Mouse (Mus musculus): ENCODE measurements around the gene Gm11562.
"Not testable (repeated sequence)": the region's sequence is repeated elsewhere in the genome, so short reads cannot be mapped to it uniquely, and the experiment has no call there.

Gene Gm11562

DNA sequence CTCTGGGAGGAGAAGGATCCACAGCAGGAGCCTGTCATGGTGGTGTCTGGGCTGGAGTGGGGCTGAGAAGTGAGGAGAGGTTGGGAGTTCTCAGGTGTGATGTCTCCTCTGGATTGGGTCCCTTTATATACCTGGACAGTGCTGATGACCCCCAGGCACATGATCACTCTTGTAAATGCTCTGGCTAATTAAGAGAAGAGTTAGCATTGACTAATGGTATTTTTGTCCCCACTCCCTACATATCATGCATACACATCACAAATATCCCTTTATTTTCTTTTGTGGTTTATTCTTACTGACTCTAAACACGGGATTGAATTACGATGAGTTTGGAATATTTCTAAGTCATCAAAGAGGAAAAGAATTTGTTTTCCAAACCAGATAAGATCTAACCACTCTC is at the start of gene Gm11562:
TSS of gene Gm11562 (minus strand) at position 101 of the 400 bp plus-strand sequence.
- no peak for DNase-seq

DNA sequence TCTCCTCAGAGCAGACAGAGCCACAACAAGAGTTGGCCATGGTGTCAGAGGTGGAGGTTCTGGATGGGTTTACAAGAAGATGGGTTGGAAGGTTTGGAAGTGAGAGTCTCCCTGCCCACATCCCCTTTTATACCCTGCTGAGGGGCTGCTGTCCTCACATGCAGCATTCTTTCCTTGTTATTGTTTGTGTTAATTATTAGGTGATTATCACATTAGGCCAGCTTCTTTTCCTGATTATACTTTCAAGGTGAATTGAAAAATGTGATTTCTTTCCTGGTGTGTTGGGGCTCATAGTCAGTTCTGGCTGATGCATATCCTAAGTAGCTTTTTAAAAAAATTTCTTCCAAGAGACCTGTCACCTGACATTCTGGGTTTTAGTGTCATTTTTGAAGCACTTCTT is 45.6 kb upstream of the Gm11562 start, which contains the start of gene Krtap4-6:
TSS of gene Krtap4-6 (minus strand) at position 101 of the 400 bp plus-strand sequence.
- DNase-seq: no peak

DNA sequence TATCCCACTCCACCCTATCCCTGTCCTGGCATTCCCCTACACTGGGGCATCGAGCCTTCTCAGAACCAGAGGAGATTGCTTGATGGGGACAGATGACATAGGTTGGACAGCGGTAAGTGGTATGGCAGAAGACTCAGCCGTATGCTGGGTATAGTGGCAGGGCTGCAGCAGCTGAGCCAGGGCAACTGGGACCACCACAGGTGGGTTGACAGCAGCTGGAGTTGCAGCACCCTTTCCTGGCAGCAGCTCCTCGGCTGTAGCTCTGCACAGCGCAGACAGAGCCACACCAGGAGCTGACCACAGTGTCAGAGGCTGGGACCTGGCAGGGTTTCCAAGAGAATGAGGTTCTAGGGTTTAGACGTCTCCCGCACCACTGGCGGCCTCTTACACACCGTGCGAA is 42.6 kb upstream of the Gm11562 start:
- no peak for DNase-seq

DNA sequence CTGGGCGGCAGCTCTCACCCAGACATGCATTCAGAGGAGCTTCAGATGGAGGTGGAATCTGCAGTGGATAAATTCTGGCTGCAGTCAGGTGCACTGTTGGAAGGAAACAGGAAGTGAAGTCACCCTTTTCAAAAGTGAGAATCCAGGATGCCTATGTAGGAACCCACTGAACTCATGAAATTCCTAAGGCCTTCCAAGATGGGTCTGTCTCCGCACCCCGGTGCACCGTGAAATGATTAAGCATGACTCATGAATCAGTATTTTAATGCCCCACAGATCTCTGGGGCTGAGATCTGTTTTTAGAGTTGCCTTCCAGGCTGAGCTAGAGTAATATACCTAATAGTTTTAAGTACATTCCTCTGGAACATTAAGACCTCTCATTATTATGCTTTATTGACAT is 39.0 kb upstream of the Gm11562 start:
- no peak for DNase-seq

DNA sequence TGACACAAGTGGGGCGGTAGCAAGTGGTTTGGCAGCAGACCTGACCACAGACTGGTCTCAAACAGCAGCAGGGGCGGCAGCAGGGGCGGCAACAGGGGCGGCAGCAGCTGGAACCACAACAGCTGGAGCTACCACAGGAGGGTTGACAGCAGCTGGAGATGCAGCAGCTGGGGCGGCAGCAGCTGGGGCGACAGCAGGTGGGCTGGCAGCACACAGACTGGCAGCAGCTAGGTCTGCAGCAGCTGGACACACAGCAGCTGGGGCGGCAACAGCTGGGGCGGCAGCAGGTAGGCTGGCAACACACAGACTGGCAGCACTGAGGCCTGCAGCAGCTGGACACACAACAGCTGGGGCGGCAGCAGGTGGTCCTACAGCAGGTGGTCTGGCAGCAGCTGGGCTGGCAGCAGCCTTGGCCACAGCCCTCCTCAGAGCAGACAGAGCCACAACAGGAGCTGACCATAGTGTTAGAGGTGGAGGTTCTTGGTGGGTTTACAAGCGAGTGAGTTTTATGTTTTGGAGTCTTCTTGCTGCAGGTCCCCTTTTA is 38.3 kb upstream of the Gm11562 start, which contains the start of gene Gm11563:
TSS of gene Gm11563 (minus strand) at position 494 of the 544 bp plus-strand sequence.
- DNase-seq: not testable (repeated sequence)

DNA sequence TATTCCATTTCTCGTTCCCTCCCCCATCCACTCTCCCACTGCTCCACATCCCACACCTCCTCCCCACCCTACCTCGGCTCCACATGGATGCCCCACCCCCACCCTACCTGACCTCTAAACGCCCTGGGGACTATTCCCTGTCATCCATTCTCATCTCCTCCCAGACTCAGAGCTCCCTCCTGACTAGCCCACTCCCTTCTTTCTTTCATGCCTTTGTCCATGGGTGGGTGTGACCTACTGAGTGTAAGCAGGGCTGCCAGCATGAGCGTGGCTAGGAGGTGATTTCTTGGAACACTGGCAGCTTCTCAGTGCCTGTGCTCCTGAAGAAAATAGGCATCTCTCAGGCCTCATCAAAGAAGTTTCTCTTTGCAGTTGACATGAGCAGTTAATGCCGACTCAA is 36.8 kb upstream of the Gm11562 start:
- DNase-seq: no peak

DNA sequence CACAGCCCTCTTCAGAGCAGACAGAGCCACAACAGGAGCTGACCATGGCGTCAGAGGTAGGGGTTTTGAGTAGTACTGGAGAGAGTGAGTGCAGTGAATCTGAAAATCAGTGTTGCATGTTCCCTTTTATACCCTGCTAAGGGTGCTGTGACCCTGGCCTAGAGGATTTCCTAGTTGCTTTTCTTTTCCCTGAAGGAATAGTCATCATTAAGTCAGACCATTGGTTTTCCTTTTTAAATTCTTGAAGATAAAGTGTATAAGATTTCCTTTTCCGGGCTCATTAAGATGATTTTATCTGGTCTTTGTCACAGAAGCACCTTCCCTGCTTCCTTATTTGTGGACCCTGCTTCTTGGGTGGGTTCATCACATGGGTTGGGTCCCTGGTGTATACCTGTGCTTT is 29.9 kb upstream of the Gm11562 start, which contains the start of gene Gm11555:
TSS of gene Gm11555 (minus strand) at position 101 of the 400 bp plus-strand sequence.
- no peak for DNase-seq

DNA sequence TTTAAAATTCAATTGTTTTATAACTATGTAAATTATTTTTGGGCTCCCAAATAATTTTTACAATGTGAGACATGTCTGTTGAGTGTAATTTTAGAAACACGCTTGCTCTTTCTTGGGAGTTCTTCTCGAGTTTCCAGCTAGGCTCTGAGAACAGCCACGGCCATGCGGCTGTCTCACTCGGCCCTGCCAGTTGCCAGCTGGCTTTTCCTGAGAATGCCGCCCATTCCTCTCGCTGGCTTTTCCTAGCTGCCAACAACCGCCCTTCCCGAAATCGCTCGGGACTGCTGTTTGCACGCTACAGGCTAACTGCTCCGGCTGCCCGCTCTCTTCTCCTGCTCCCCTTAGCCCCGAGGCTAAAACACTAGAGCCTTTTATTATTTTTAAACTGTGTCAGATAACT is 26.2 kb upstream of the Gm11562 start:
- DNase-seq: no peak

DNA sequence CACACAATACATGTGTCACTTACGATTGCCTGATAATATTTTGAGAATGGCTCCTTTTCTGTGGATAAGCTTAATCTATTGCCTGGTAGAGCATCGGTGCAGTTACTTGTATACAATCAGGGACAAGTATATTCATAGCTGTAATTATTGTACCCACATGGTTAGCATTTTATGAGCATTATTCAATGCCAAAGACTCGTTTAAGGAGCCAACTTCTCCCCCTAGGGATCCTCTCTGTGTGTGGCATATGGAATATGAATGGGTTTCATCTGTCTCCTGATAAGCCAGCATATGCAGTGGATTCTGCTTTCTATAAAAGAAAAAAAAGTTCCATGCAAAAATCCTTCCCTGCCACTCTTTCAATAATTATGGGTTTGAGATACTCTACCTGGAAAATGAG is 24.1 kb upstream of the Gm11562 start:
- no peak for DNase-seq

DNA sequence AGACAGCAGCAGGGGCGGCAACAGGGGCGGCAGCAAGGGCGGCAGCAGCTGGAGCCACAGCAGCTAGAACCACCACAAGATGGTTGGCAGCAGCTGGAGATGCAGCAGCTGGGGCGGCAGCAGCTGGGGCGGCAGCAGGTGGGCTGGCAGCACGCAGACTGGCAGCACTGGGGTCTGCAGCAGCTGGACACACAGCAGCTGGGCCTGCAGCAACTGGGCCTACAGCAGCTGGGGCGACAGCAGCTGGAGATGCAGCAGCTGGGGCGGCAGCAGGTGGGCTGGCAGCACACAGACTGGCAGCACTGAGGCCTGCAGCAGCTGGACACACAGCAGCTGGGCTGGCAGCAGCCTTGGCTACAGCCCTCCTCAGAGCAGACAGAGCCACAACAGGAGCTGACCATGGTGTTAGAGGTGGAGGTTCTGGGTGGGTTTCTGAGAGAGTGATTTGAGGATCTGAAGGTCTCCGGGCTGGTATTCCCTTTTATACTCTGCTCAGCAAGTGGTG is 23.5 kb upstream of the Gm11562 start, which contains the start of gene Krtap4-7:
TSS of gene Krtap4-7 (minus strand) at position 455 of the 505 bp plus-strand sequence.
- DNase-seq: not testable (repeated sequence)

DNA sequence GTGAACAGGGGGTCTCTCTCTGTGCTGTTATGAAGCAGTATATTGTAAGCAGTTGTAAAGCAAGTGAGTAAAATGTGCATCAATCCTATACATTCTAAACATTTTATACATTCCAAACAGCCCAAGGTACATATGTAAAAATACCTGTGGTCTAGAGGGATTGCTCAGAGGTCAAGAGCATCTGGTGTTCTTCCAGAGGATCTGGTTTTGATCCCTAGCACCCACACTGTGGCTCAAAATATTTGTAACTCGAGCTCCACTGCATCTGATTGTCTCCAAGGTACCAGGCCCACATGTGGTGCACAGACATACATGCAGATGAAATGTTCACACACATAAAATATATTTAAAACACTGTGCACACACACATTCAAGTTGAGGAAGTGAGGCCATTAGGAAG is 20.7 kb upstream of the Gm11562 start:
- no peak for DNase-seq

DNA sequence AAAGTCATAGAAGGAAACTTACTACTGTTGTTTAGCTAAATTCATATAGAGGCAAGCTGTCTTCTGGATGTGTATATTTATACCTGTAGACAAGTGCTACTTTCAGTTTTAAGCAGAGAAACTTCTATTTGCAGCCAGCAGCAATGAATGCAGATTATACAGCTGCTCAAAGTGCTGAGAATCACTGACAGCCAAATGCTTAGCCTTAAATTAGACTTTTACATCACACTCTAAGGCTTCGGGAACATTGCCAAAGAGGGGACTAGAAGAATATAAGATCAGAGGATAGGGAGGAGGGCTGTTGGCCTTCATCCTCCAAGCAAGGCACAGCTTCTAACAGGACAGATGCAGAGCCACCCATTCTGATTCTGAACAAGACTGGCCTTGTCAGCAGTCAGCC is 16.9 kb upstream of the Gm11562 start:
- no peak for DNase-seq

DNA sequence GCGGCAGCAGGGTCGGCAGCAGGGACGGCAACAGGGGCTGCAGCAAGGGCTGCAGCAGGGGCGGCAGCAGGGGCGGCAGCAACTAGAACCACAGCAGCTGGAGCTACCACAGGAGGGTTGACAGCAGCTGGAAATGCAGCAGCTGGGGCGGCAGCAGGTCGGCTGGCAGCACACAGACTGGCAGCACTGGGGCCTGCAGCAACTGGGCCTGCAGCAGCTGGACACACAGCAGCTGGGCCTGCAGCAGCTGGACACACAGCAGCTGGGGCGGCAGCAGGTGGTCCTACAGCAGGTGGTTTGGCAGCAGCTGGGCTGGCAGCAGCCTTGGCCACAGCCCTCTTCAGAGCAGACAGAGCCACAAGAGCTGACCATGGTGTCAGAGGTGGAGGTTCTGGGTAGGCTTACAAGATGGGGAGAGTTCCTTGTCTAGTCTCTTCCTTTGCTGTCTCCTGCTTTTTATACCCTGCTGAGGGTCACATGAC is 14.5 kb upstream of the Gm11562 start, which contains the start of gene Krtap4-2:
TSS of gene Krtap4-2 (minus strand) at position 432 of the 482 bp plus-strand sequence.
- DNase-seq: no peak

DNA sequence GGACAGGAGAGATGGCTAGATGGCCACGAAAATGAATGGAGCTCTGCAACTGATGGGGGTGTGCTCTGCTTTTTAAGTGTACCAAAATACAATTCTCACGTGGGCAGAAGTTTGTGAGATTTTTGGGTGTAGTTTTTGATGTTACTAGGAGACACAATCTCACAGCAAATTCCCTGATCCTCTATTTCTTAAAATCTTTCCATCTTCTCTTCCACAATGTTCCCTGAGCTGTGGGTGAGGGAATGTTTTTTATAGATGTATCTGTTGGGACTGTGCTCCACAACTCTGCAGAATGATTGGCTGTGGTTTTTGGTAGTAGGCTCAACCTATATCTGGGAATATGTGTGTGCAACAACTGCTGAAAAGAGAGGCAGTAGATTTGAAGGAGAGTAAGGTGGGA is 13.1 kb upstream of the Gm11562 start:
- no peak for DNase-seq

DNA sequence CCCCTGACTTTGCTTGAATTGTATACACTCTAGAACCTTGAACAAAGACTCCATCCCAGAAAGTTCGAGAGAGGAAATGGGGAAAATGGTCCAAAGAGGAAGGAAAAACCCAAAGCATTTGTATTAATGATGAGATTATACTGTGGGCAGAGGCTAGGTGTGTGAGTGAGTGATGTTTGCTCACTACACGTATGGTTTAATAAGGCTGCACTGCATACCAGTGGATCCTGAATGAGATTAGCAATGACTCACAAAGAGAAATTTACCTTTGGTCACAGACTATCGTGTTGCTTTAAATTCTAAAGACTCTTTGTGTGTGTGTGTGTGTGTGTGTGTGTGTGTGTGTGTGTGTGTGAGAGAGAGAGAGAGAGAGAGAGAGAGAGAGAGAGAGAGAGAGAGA is 10.7 kb upstream of the Gm11562 start:
- no peak for DNase-seq

DNA sequence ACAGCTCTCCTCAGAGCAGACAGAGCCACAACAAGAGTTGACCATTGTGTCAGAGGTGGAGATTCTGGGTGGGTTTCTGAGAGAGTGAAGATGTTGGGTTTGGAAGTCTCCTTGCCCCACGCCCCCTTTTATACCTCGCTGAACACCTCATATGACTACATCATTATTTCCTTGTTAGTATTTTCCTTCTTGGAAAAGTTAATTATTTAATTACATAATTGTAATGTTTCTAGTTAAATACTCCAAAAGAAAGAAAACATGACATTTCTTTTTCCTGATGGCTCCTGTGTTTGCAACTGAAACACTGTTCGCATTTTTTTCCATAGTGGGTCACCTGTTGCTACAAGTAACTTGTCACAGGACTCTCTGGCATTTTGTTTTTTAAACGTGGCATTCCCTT is 7.9 kb upstream of the Gm11562 start, which contains the start of gene Krtap4-1:
TSS of gene Krtap4-1 (minus strand) at position 101 of the 400 bp plus-strand sequence.
- DNase-seq: no peak

DNA sequence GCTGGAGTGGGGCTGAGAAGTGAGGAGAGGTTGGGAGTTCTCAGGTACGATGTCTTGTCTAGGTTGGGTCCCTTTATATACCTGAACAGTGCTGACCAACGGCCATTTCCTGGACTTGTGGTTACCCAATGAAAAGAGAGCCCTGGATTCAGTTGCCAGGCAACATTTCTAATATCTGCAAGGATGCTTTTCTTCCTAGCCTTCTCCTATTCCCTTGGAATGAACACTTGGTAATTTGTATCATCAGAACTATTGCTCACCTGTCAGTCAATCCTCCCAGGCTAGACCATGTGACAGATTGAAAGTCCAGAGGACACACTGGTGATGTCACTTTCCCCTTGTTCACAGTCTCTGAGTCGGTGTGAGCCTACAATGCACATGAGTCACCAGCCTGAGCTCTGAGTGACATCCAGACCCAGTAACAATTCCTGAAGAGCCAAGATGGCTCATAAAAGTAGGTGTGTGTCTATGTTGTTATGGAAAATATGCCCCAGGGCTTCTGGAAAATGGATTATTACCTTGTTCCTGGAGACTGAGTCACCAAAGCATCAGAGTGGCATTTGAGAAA is 5.4 kb downstream of the Gm11562 start, which contains the start of gene Krtap2-4:
TSS of gene Krtap2-4 (minus strand) at position 51 of the 568 bp plus-strand sequence.
- no peak for DNase-seq

DNA sequence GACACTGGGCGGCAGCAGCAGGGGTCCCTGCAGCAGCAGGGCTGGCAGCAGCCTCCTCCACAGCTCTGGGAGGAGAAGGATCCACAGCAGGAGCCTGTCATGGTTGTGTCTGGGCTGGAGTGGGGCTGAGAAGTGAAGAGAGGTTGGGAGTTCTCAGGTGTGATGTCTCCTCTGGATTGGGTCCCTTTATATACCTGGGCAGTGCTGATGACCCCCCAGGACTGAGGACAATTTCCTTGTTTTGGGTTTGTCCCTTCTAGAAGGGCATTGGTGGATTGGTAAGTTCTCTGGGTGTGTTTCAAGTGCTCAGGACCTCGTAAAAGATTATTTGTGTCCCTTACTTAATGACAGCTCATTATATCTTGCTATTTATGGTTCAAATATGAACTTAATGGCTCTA is 10.1 kb downstream of the Gm11562 start, which contains the start of gene Gm11937:
TSS of gene Gm11937 (minus strand) at position 101 of the 400 bp plus-strand sequence.
- not testable (repeated sequence) for DNase-seq

DNA sequence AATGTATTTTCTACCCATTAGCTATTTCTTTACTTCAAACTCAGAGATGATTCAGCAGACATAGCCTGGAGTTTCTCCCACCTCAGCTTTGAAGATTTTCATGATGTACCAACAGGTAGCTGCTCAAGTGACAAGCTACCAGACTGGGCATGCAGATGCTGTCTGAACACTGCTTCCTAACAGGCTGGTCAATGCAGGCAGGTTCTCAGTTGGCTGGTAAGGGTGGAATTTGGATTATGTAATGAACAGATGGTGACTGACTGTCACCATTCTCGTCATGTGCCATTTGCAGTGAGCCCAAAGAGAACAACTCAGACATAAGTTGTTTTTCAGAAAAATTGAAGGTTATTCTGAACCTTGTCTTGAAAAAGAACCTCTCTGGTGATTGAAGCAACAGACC is 11.1 kb downstream of the Gm11562 start:
- DNase-seq: no peak

DNA sequence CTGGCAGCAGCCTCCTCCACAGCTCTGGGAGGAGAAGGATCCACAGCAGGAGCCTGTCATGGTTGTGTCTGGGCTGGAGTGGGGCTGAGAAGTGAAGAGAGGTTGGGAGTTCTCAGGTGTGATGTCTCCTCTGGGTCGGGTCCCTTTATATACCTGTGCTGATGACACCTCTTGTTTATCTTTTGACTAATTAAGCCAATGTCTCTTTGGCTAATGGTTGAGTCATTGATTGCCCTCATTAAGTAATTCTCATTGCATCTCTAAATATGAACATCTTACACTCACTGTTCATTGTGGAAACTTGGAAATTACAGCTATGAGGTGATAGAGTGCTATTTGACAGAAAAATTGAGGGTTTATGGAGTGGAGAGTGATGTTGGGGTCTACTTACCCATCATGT is 17.0 kb downstream of the Gm11562 start, which contains the start of gene Gm11938:
TSS of gene Gm11938 (minus strand) at position 101 of the 400 bp plus-strand sequence.
- not testable (repeated sequence) for DNase-seq

DNA sequence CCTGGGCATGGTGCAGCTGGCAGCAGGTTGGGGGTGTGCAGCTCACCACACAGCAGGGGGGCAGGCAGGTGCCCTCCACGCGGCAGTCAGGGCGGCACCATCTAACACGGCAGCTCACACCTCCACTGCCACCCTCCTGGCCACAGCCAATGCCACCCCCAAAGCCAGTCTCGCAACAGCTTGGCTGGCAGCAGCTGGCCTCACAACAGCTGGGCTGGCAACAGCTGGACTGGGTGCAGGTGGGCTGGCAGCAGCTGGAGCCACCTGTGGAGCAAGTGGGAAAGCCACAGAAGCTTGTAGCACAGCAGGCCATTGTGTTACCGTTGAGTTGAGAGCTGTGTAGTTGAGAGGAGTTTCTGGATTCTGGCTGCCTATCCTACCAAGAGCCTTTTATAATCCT is 22.5 kb downstream of the Gm11562 start, which contains the start of gene Krtap9-3:
TSS of gene Krtap9-3 (minus strand) at position 364 of the 400 bp plus-strand sequence.
- DNase-seq: not testable (repeated sequence)

DNA sequence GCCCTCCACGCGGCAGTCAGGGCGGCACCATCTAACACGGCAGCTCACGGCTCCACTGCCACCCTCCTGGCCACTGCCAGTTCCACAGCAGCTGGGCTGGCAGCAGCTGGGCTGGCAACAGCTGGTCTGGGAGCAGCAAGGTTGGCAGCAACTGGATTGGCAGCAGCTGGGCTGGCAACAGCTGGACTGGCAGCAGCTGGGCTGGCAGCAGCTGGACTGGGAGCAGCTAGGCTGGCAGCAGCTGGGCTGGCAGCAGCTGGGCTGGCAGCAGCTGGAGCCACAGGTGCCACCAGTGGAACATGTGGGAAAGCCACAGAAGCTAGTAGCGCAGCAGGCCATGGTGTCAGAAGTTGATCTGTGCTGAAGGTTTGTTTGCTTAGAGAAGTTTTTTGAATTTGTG is 29.3 kb downstream of the Gm11562 start, which contains the start of gene Krtap1-3:
TSS of gene Krtap1-3 (minus strand) at position 359 of the 400 bp plus-strand sequence.
- DNase-seq: no peak

DNA sequence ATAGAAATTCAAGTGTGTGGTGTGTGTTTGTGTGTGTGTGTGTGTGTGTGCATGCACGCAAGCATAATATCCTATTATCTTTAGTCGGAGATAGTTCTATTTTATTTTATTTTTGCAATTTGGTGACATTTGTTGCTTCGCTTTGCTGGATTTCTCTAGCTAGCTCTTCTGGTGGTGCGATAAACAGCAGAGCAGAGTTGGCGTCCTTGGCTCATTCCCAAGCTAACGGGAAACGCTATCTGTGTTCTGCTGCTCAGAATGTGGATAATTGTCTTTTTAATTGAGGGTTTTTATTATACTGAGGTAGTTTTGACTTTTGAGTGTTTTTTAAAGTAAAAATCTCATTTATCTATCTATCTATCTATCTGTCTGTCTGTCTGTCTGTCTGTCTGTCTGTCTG is 35.1 kb downstream of the Gm11562 start:
- DNase-seq: no peak
